Mouse (Mus musculus) erythroblast, embryonic 14.5 days (primary cell): Measurements from ENCODE around the gene Ddx18.

Source experiments
- GATA1 ChIP-seq: IDR thresholded peaks from 2 replicates; pipeline ENCODE4 v1.6.1; 2012; ENCODE audit warnings: low read length, inconsistent platforms, mixed read lengths
- TAL1 ChIP-seq: IDR thresholded peaks from 3 replicates; pipeline ENCODE4 v1.6.1; 2012; ENCODE audit warnings: low read length, inconsistent platforms, mixed read lengths

- TF ChIP-seq GATA1 (no peak), TAL1 (no peak)
Measured at GRCm38 (mm10) chr1:121518609-121519008, 49.2 kb downstream of the Ddx18 start.
